Mouse (Mus musculus): ENCODE data around the gene Olfm2. TPM values are rescaled to one million over a fixed set of nuclear protein-coding genes. Genes with fewer than 3 reads are reported as not detected.

The Olfm2 gene
- total RNA-seq, 2 experiments from 2014 or later: not detected

Other genes with a start within 250 kb of the Olfm2 start
- 20.8 and 24.3 TPM in 2 replicates for gene Zfp266, start 224.9 kb downstream of the Olfm2 start, total RNA-seq (2015)
- gene Zfp266, start 224.9 kb downstream of the Olfm2 start, total RNA-seq (2017): 21.0 and 22.8 TPM in 2 replicates
- 11.7 and 12.8 TPM in 2 replicates for gene Zfp846, start 165.1 kb downstream of the Olfm2 start, total RNA-seq (2015)
- gene Zfp846, start 165.1 kb downstream of the Olfm2 start, total RNA-seq (2017): 7.0 and 8.0 TPM in 2 replicates
- 455 and 486 TPM in 2 replicates for gene Ubl5, start 103.5 kb downstream of the Olfm2 start, total RNA-seq (2015)
- gene Ubl5, start 103.5 kb downstream of the Olfm2 start, total RNA-seq (2017): 123 and 127 TPM in 2 replicates
- gene Fbxl12, start 101.6 kb downstream of the Olfm2 start, total RNA-seq (2015): 14.4 and 20.1 TPM in 2 replicates
- gene Fbxl12, start 101.6 kb downstream of the Olfm2 start, total RNA-seq (2017): 4.1 and 4.5 TPM in 2 replicates
- 10.2 and 10.6 TPM in 2 replicates for gene Pin1, start 94.3 kb downstream of the Olfm2 start, total RNA-seq (2015)
- 7.5 and 9.8 TPM in 2 replicates for gene Pin1, start 94.3 kb downstream of the Olfm2 start, total RNA-seq (2017)
- 0.04 TPM in 1 of 2 replicates, not detected in the other for gene Col5a3, start 68.7 kb upstream of the Olfm2 start, total RNA-seq (2015)
- 0.11 TPM in 1 of 2 replicates, not detected in the other for gene Col5a3, start 68.7 kb upstream of the Olfm2 start, total RNA-seq (2017)
- gene Rdh8, start 72.2 kb upstream of the Olfm2 start, total RNA-seq (2015): not detected in 2 replicates
- gene Rdh8, start 72.2 kb upstream of the Olfm2 start, total RNA-seq (2017): not detected in 2 replicates
- gene A230050P20Rik, start 122.3 kb upstream of the Olfm2 start, total RNA-seq (2015): 1.5 and 2.3 TPM in 2 replicates
- gene A230050P20Rik, start 122.3 kb upstream of the Olfm2 start, total RNA-seq (2017): 1.4 and 2.6 TPM in 2 replicates
- gene Angptl6, start 133.4 kb upstream of the Olfm2 start, total RNA-seq (2015): 0.62 and 1.3 TPM in 2 replicates
- 0.11 and 0.57 TPM in 2 replicates for gene Angptl6, start 133.4 kb upstream of the Olfm2 start, total RNA-seq (2017)
- gene Ppan, start 141.8 kb upstream of the Olfm2 start, total RNA-seq (2015): 5.7 and 7.8 TPM in 2 replicates
- gene Ppan, start 141.8 kb upstream of the Olfm2 start, total RNA-seq (2017): 27.5 and 32.2 TPM in 2 replicates
- 88.4 and 102 TPM in 2 replicates for gene Eif3g, start 152.3 kb upstream of the Olfm2 start, total RNA-seq (2015)
- gene Eif3g, start 152.3 kb upstream of the Olfm2 start, total RNA-seq (2017): 79.0 and 80.6 TPM in 2 replicates
- gene Dnmt1, start 213.5 kb upstream of the Olfm2 start, total RNA-seq (2015): 85.4 and 89.6 TPM in 2 replicates
- gene Dnmt1, start 213.5 kb upstream of the Olfm2 start, total RNA-seq (2017): 165 and 171 TPM in 2 replicates
- 7.5 and 8.9 TPM in 2 replicates for gene S1pr2, start 230.4 kb upstream of the Olfm2 start, total RNA-seq (2015)
- 2.8 and 3.0 TPM in 2 replicates for gene S1pr2, start 230.4 kb upstream of the Olfm2 start, total RNA-seq (2017)